Mouse (Mus musculus): ENCODE results near the gene Cib4. TPM values are rescaled to one million over a fixed set of nuclear protein-coding genes. Genes with fewer than 3 reads are reported as not detected.

Gene Cib4
- polyA plus RNA-seq, 1 experiment from 2014 or later = 0.17 TPM

- no peaks in the 10 kb centered on the region for H3K9me3 ChIP-seq (ENCODE audit: control insufficient read depth, low read length)
These were observed 19.5 kb downstream of the Cib4 start for GRCm38 (mm10) chr5:30525920-30526836.

GRCm38 (mm10) chr5:30524213-30524612, 21.4 kb downstream of the Cib4 start:
- Histone ChIP-seq H3K4me3 (ENCODE audit: low read depth, low read length) (no peak overlapping the region), H3K9ac (ENCODE audit: low read length) (no peak overlapping the region), H3K27me3 (ENCODE audit: control insufficient read depth, insufficient read depth, low read length) (no peaks in the 10 kb centered on the region), H3K9me3 (ENCODE audit: control insufficient read depth, low read length) (no peaks in the 10 kb centered on the region), H3K4me1 (replicated peaks; ENCODE audit: control insufficient read depth, insufficient read depth) (no peaks in the 10 kb centered on the region), H3K27ac (replicated peaks) (no peak overlapping the region), H3K36me3 (ENCODE audit: control insufficient read depth, insufficient read depth, low read length) (no peaks in the 10 kb centered on the region), H3K4me2 (replicated peaks; ENCODE audit: low read depth) (no peak overlapping the region)
- 71% methylated on average over 3 of the region's 3 CpGs for WGBS
- no peak for ATAC-seq (ENCODE audit: low FRiP score, low TSS enrichment)
- no peak for TF ChIP-seq CTCF (IDR thresholded peaks at IDR 0.05; ENCODE audit: low read depth)
- no peak for TF ChIP-seq EP300 (optimal IDR thresholded peaks at IDR 0.05)
- DNase-seq (ENCODE audit: low spot score) = no peak

More at GRCm38 (mm10) chr5:30525920-30526836, 19.5 kb downstream of the Cib4 start:
- no peaks in the 10 kb centered on the region for H3K4me1 ChIP-seq (replicated peaks; ENCODE audit: control insufficient read depth, insufficient read depth)
- H3K4me2 ChIP-seq (replicated peaks; ENCODE audit: low read depth) = no peak overlapping the region
- H3K27me3 ChIP-seq (ENCODE audit: control insufficient read depth, insufficient read depth, low read length) = no peaks in the 10 kb centered on the region
- H3K27ac ChIP-seq (replicated peaks) = peak overlapping the region; percentile 73
- peak; percentile 63; the same call in 1 of the 2 replicates for ATAC-seq (ENCODE audit: low FRiP score, low TSS enrichment)
- no peaks in the 10 kb centered on the region for H3K36me3 ChIP-seq (ENCODE audit: control insufficient read depth, insufficient read depth, low read length)
- DNase-seq (ENCODE audit: low spot score) = peak; percentile 46
- TF ChIP-seq CTCF (IDR thresholded peaks at IDR 0.05; ENCODE audit: low read depth) (no peak), EP300 (optimal IDR thresholded peaks at IDR 0.05) (no peak)
- no peak overlapping the region for H3K4me3 ChIP-seq (ENCODE audit: low read depth, low read length)
- H3K9ac ChIP-seq (ENCODE audit: low read length) = no peak overlapping the region
- WGBS = 22% methylated on average over 12 of the region's 12 CpGs

- ATAC-seq (ENCODE audit: low FRiP score, low TSS enrichment) (no peak), DNase-seq (ENCODE audit: low spot score) (no peak)
- H3K27ac ChIP-seq (replicated peaks) = no peak overlapping the region
- H3K4me3 ChIP-seq (ENCODE audit: low read depth, low read length) = no peak overlapping the region
- TF ChIP-seq CTCF (IDR thresholded peaks at IDR 0.05; ENCODE audit: low read depth) (no peak), EP300 (optimal IDR thresholded peaks at IDR 0.05) (no peak)
- H3K9ac ChIP-seq (ENCODE audit: low read length) = no peak overlapping the region
- H3K27me3 ChIP-seq (ENCODE audit: control insufficient read depth, insufficient read depth, low read length) = no peaks in the 10 kb centered on the region
- no peaks in the 10 kb centered on the region for H3K36me3 ChIP-seq (ENCODE audit: control insufficient read depth, insufficient read depth, low read length)
- WGBS = 87% methylated on average over 3 of the region's 3 CpGs
- H3K4me2 ChIP-seq (replicated peaks; ENCODE audit: low read depth) = no peak overlapping the region
- H3K4me1 ChIP-seq (replicated peaks; ENCODE audit: control insufficient read depth, insufficient read depth) = peaks cover under 1% of the 10 kb centered on the region; the same call in 1 of the 2 replicates
- H3K9me3 ChIP-seq (ENCODE audit: control insufficient read depth, low read length) = no peaks in the 10 kb centered on the region
These were observed 22.5 kb downstream of the Cib4 start for GRCm38 (mm10) chr5:30523131-30523530.

- DNase-seq (ENCODE audit: low spot score) (no peak), ATAC-seq (ENCODE audit: low FRiP score, low TSS enrichment) (no peak)
- no peak overlapping the region for H3K4me3 ChIP-seq (ENCODE audit: low read depth, low read length)
- no peaks in the 10 kb centered on the region for H3K9me3 ChIP-seq (ENCODE audit: control insufficient read depth, low read length)
- peaks cover 3% of the 10 kb centered on the region; the same call in 1 of the 2 replicates for H3K4me1 ChIP-seq (replicated peaks; ENCODE audit: control insufficient read depth, insufficient read depth)
- 91% methylated on average over 8 of the region's 8 CpGs for WGBS
- no peak overlapping the region for H3K4me2 ChIP-seq (replicated peaks; ENCODE audit: low read depth)
- no peak for TF ChIP-seq CTCF (IDR thresholded peaks at IDR 0.05; ENCODE audit: low read depth)
- no peak for TF ChIP-seq EP300 (optimal IDR thresholded peaks at IDR 0.05)
- H3K9ac ChIP-seq (ENCODE audit: low read length) = no peak overlapping the region
- H3K27me3 ChIP-seq (ENCODE audit: control insufficient read depth, insufficient read depth, low read length) = no peaks in the 10 kb centered on the region
- no peak overlapping the region for H3K27ac ChIP-seq (replicated peaks)
- no peaks in the 10 kb centered on the region for H3K36me3 ChIP-seq (ENCODE audit: control insufficient read depth, insufficient read depth, low read length)
These were observed 23.2 kb downstream of the Cib4 start for GRCm38 (mm10) chr5:30522406-30522805.

GRCm38 (mm10) chr5:30520214-30520732, 25.4 kb downstream of the Cib4 start:
- Histone ChIP-seq H3K9me3 (ENCODE audit: control insufficient read depth, low read length) (no peaks in the 10 kb centered on the region), H3K36me3 (ENCODE audit: control insufficient read depth, insufficient read depth, low read length) (no peaks in the 10 kb centered on the region), H3K27me3 (ENCODE audit: control insufficient read depth, insufficient read depth, low read length) (no peaks in the 10 kb centered on the region), H3K4me2 (replicated peaks; ENCODE audit: low read depth) (no peak overlapping the region), H3K27ac (replicated peaks) (0 out of 2 replicates have a peak overlapping the region, but pooled peaks have one; percentile 18), H3K4me1 (replicated peaks; ENCODE audit: control insufficient read depth, insufficient read depth) (peaks cover 3% of the 10 kb centered on the region; the same call in 1 of the 2 replicates), H3K9ac (ENCODE audit: low read length) (no peak overlapping the region), H3K4me3 (ENCODE audit: low read depth, low read length) (no peak overlapping the region)
- WGBS = 63% methylated on average over 10 of the region's 10 CpGs
- DNase-seq (ENCODE audit: low spot score) (no peak), ATAC-seq (ENCODE audit: low FRiP score, low TSS enrichment) (no peak)
- no peak for TF ChIP-seq EP300 (optimal IDR thresholded peaks at IDR 0.05)
- TF ChIP-seq CTCF (IDR thresholded peaks at IDR 0.05; ENCODE audit: low read depth) = no peak

- 42% methylated on average over 7 of the region's 7 CpGs for WGBS
- H3K27me3 ChIP-seq (ENCODE audit: control insufficient read depth, insufficient read depth, low read length) = no peaks in the 10 kb centered on the region
- ATAC-seq (ENCODE audit: low FRiP score, low TSS enrichment) (no peak), DNase-seq (ENCODE audit: low spot score) (no peak)
- no peaks in the 10 kb centered on the region for H3K36me3 ChIP-seq (ENCODE audit: control insufficient read depth, insufficient read depth, low read length)
- no peak overlapping the region for H3K4me2 ChIP-seq (replicated peaks; ENCODE audit: low read depth)
- H3K9ac ChIP-seq (ENCODE audit: low read length) = no peak overlapping the region
- no peaks in the 10 kb centered on the region for H3K9me3 ChIP-seq (ENCODE audit: control insufficient read depth, low read length)
- H3K27ac ChIP-seq (replicated peaks) = no peak overlapping the region
- peaks cover 3% of the 10 kb centered on the region; the same call in 1 of the 2 replicates for H3K4me1 ChIP-seq (replicated peaks; ENCODE audit: control insufficient read depth, insufficient read depth)
- TF ChIP-seq EP300 (optimal IDR thresholded peaks at IDR 0.05) = no peak
- TF ChIP-seq CTCF (IDR thresholded peaks at IDR 0.05; ENCODE audit: low read depth) = no peak
- H3K4me3 ChIP-seq (ENCODE audit: low read depth, low read length) = no peak overlapping the region
These were observed 26.1 kb downstream of the Cib4 start for GRCm38 (mm10) chr5:30519494-30519893.

All from stomach, postnatal 0 days (tissue).